Mouse (Mus musculus): ENCODE data around the gene Prss21. TPM values are rescaled to one million over a fixed set of nuclear protein-coding genes. Genes with fewer than 3 reads are reported as not detected.
A peak's percentile ranks its signal among the peaks of the same experiment; 100 is the strongest.

The Prss21 gene
- polyA plus RNA-seq, 1 experiment, result 246 TPM

GRCm38 (mm10) chr17:23828271-23829001, 39.4 kb upstream of the Prss21 start:
- peak overlapping the region; percentile 98 for H3K4me3 ChIP-seq (ENCODE audit: control insufficient read depth, low read depth, low read length)
- H3K36me3 ChIP-seq (ENCODE audit: control insufficient read depth, insufficient read depth, low read length), result no peaks in the 10 kb centered on the region; the same call in 1 of the 2 replicates
- H3K27me3 ChIP-seq (ENCODE audit: control insufficient read depth, insufficient read depth, low read length), result no peaks in the 10 kb centered on the region
- no peak; the same call in 1 of the 2 replicates for TF ChIP-seq POLR2A (IDR thresholded peaks at IDR 0.05; ENCODE audit: control insufficient read depth, low read depth, low read length)
- no peak for TF ChIP-seq CTCF (IDR thresholded peaks at IDR 0.05; ENCODE audit: control insufficient read depth, insufficient read depth, insufficient replicate concordance, low read depth, low read length)
- peaks cover 5% of the 10 kb centered on the region; the same call in 1 of the 2 replicates for H3K4me1 ChIP-seq (ENCODE audit: control insufficient read depth, insufficient read depth, low read length)
- H3K27ac ChIP-seq (ENCODE audit: control insufficient read depth, insufficient read depth, low read depth, low read length), result peak overlapping the region; percentile 98

GRCm38 (mm10) chr17:23829064-23829619, 38.7 kb upstream of the Prss21 start, which contains the start of gene Elob:
Gene Elob, minus strand, starts transcription at chr17:23829136.
- Histone ChIP-seq H3K36me3 (ENCODE audit: control insufficient read depth, insufficient read depth, low read length) (no peaks in the 10 kb centered on the region; the same call in 1 of the 2 replicates), H3K27me3 (ENCODE audit: control insufficient read depth, insufficient read depth, low read length) (no peaks in the 10 kb centered on the region), H3K27ac (ENCODE audit: control insufficient read depth, insufficient read depth, low read depth, low read length) (peak within 1 kb of the TSS; percentile 98), H3K4me1 (ENCODE audit: control insufficient read depth, insufficient read depth, low read length) (peaks cover 5% of the 10 kb centered on the region; the same call in 1 of the 2 replicates), H3K4me3 (ENCODE audit: control insufficient read depth, low read depth, low read length) (peak within 1 kb of the TSS; percentile 98)
- TF ChIP-seq POLR2A (IDR thresholded peaks at IDR 0.05; ENCODE audit: control insufficient read depth, low read depth, low read length), result no peak
- TF ChIP-seq CTCF (IDR thresholded peaks at IDR 0.05; ENCODE audit: control insufficient read depth, insufficient read depth, insufficient replicate concordance, low read depth, low read length), result peak; percentile 48; the same call in 1 of the 2 replicates

- no peaks in the 10 kb centered on the region; the same call in 1 of the 2 replicates for H3K36me3 ChIP-seq (ENCODE audit: control insufficient read depth, insufficient read depth, low read length)
- H3K4me3 ChIP-seq (ENCODE audit: control insufficient read depth, low read depth, low read length), result no peak overlapping the region
- no peak for TF ChIP-seq CTCF (IDR thresholded peaks at IDR 0.05; ENCODE audit: control insufficient read depth, insufficient read depth, insufficient replicate concordance, low read depth, low read length)
- TF ChIP-seq POLR2A (IDR thresholded peaks at IDR 0.05; ENCODE audit: control insufficient read depth, low read depth, low read length), result no peak
- no peaks in the 10 kb centered on the region for H3K27me3 ChIP-seq (ENCODE audit: control insufficient read depth, insufficient read depth, low read length)
- H3K27ac ChIP-seq (ENCODE audit: control insufficient read depth, insufficient read depth, low read depth, low read length), result no peak overlapping the region
- H3K4me1 ChIP-seq (ENCODE audit: control insufficient read depth, insufficient read depth, low read length), result peaks cover 5% of the 10 kb centered on the region; the same call in 1 of the 2 replicates
Observed at GRCm38 (mm10) chr17:23831201-23831600, 36.7 kb upstream of the Prss21 start.

GRCm38 (mm10) chr17:23836006-23836575, 31.8 kb upstream of the Prss21 start, which contains the start of gene Prss33:
Gene Prss33, minus strand, starts transcription at chr17:23836056.
- no peak for TF ChIP-seq CTCF (IDR thresholded peaks at IDR 0.05; ENCODE audit: control insufficient read depth, insufficient read depth, insufficient replicate concordance, low read depth, low read length)
- TF ChIP-seq POLR2A (IDR thresholded peaks at IDR 0.05; ENCODE audit: control insufficient read depth, low read depth, low read length), result no peak
- H3K4me3 ChIP-seq (ENCODE audit: control insufficient read depth, low read depth, low read length), result no peak within 1 kb of the TSS

GRCm38 (mm10) chr17:23841145-23841544, 26.7 kb upstream of the Prss21 start:
- H3K4me3 ChIP-seq (ENCODE audit: control insufficient read depth, low read depth, low read length), result no peak overlapping the region
- no peak overlapping the region for H3K27ac ChIP-seq (ENCODE audit: control insufficient read depth, insufficient read depth, low read depth, low read length)
- no peaks in the 10 kb centered on the region for H3K36me3 ChIP-seq (ENCODE audit: control insufficient read depth, insufficient read depth, low read length)
- TF ChIP-seq POLR2A (IDR thresholded peaks at IDR 0.05; ENCODE audit: control insufficient read depth, low read depth, low read length), result no peak
- TF ChIP-seq CTCF (IDR thresholded peaks at IDR 0.05; ENCODE audit: control insufficient read depth, insufficient read depth, insufficient replicate concordance, low read depth, low read length), result peak; percentile 60; the same call in 1 of the 2 replicates
- peaks cover 14% of the 10 kb centered on the region for H3K4me1 ChIP-seq (ENCODE audit: control insufficient read depth, insufficient read depth, low read length)
- no peaks in the 10 kb centered on the region for H3K27me3 ChIP-seq (ENCODE audit: control insufficient read depth, insufficient read depth, low read length)

More at GRCm38 (mm10) chr17:23836006-23836575, 31.8 kb upstream of the Prss21 start, which contains the start of gene Prss33:
- Histone ChIP-seq H3K27me3 (ENCODE audit: control insufficient read depth, insufficient read depth, low read length) (no peaks in the 10 kb centered on the region), H3K4me1 (ENCODE audit: control insufficient read depth, insufficient read depth, low read length) (no peaks in the 10 kb centered on the region), H3K27ac (ENCODE audit: control insufficient read depth, insufficient read depth, low read depth, low read length) (no peak within 1 kb of the TSS), H3K36me3 (ENCODE audit: control insufficient read depth, insufficient read depth, low read length) (no peaks in the 10 kb centered on the region)

GRCm38 (mm10) chr17:23843141-23843811, 24.6 kb upstream of the Prss21 start:
- Histone ChIP-seq H3K4me3 (ENCODE audit: control insufficient read depth, low read depth, low read length) (peak overlapping the region; percentile 88), H3K27me3 (ENCODE audit: control insufficient read depth, insufficient read depth, low read length) (no peaks in the 10 kb centered on the region), H3K4me1 (ENCODE audit: control insufficient read depth, insufficient read depth, low read length) (peaks cover 14% of the 10 kb centered on the region), H3K27ac (ENCODE audit: control insufficient read depth, insufficient read depth, low read depth, low read length) (peak overlapping the region; percentile 16; the same call in 1 of the 2 replicates), H3K36me3 (ENCODE audit: control insufficient read depth, insufficient read depth, low read length) (no peaks in the 10 kb centered on the region)
- no peak for TF ChIP-seq POLR2A (IDR thresholded peaks at IDR 0.05; ENCODE audit: control insufficient read depth, low read depth, low read length)
- TF ChIP-seq CTCF (IDR thresholded peaks at IDR 0.05; ENCODE audit: control insufficient read depth, insufficient read depth, insufficient replicate concordance, low read depth, low read length), result peak; percentile 35; the same call in 1 of the 2 replicates
